Mouse (Mus musculus): ENCODE results near the gene Tmem266. TPM values are rescaled to one million over a fixed set of nuclear protein-coding genes. Genes with fewer than 3 reads are reported as not detected.

Gene Tmem266
- polyA plus RNA-seq, 1 experiment from 2014 or later: 7.0 TPM

DNA sequence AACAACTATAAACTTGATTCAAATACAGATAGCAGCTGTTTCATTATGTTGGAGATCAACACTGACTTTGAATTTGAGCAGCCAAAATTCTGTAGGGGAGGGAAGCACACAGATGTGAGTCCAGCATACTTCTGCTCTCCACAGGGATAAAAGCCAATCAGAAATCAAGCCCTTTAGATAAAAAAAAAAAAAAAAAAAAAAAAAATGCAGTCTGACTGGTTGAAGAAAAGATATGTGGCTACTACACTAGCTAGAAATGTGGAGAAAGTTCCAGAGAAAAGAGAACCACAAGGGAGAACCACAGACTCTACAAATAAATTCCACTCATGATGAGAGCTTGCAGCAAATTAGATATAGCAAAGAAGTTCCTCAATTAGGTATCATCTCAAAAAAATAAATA is 152.0 kb downstream of the Tmem266 start:
- no peaks in the 10 kb centered on the region for H3K27me3 ChIP-seq (ENCODE audit: control insufficient read depth, insufficient read depth, low read depth, low read length)
- no peaks in the 10 kb centered on the region for H3K4me1 ChIP-seq (ENCODE audit: control insufficient read depth, insufficient read depth, low read length)
- H3K36me3 ChIP-seq (ENCODE audit: control insufficient read depth, insufficient read depth, low read length): no peaks in the 10 kb centered on the region
- H3K4me2 ChIP-seq (ENCODE audit: low read length): no peak overlapping the region
- H3K9ac ChIP-seq (ENCODE audit: low read depth, low read length): no peak overlapping the region
- no peak overlapping the region for H3K4me3 ChIP-seq (ENCODE audit: low read depth, low read length)
- H3K9me3 ChIP-seq (replicated peaks; ENCODE audit: control insufficient read depth, low read length, poor library complexity, severe bottlenecking): no peaks in the 10 kb centered on the region
- no peak overlapping the region for H3K27ac ChIP-seq (ENCODE audit: low read length)
- no peak for ATAC-seq

DNA sequence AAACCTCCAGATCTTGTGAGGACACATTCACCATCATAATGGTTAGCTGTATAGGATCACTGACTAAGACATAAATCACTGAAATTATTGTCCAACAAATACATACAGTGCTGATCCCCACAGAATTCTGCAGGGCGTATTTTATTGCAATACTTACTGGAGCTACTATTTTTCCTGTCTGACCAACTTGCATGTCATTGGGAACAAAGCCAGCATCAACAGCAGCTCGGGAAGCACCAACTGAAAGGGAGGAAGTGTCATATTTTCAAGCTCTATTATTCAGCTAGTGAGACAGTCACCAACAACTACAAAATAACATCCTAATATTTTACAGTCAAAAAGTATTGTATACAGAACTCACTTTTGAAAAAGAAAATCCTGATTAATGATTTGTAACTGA is 155.4 kb downstream of the Tmem266 start:
- H3K4me3 ChIP-seq (ENCODE audit: low read depth, low read length): no peak overlapping the region
- no peak for ATAC-seq
- H3K9me3 ChIP-seq (replicated peaks; ENCODE audit: control insufficient read depth, low read length, poor library complexity, severe bottlenecking): no peaks in the 10 kb centered on the region
- WGBS: 61% methylated on average over 2 of the region's 2 CpGs
- H3K4me1 ChIP-seq (ENCODE audit: control insufficient read depth, insufficient read depth, low read length): no peaks in the 10 kb centered on the region
- no peak overlapping the region for H3K9ac ChIP-seq (ENCODE audit: low read depth, low read length)
- no peaks in the 10 kb centered on the region for H3K27me3 ChIP-seq (ENCODE audit: control insufficient read depth, insufficient read depth, low read depth, low read length)
- peaks cover 5% of the 10 kb centered on the region for H3K36me3 ChIP-seq (ENCODE audit: control insufficient read depth, insufficient read depth, low read length)
- H3K27ac ChIP-seq (ENCODE audit: low read length): no peak overlapping the region
- H3K4me2 ChIP-seq (ENCODE audit: low read length): no peak overlapping the region

Other genes with a start within 250 kb of the Tmem266 start
- gene Ube2q2, start 178.1 kb upstream of the Tmem266 start, polyA plus RNA-seq (2015; fragmentation: Nextera tagmentation; extraction: Ambion mirVana): 38.1 and 38.7 TPM in 2 replicates
- gene Fbxo22, start 118.0 kb upstream of the Tmem266 start, polyA plus RNA-seq (2015; fragmentation: Nextera tagmentation; extraction: Ambion mirVana): 85.9 and 89.9 TPM in 2 replicates
- gene Nrg4, start 69 bp upstream of the Tmem266 start, polyA plus RNA-seq (2015; fragmentation: Nextera tagmentation; extraction: Ambion mirVana): 1.3 and 1.4 TPM in 2 replicates
- gene Etfa, start 185.3 kb downstream of the Tmem266 start, polyA plus RNA-seq (2015; fragmentation: Nextera tagmentation; extraction: Ambion mirVana): 77.1 and 81.2 TPM in 2 replicates
- 1.1 and 1.7 TPM in 2 replicates for gene Isl2, start 211.8 kb downstream of the Tmem266 start, polyA plus RNA-seq (2015; fragmentation: Nextera tagmentation; extraction: Ambion mirVana)

Measured in midbrain, embryonic 16.5 days (tissue).